Mouse (Mus musculus): ENCODE measurements around the gene Olfr432. TPM values are rescaled to one million over a fixed set of nuclear protein-coding genes. Genes with fewer than 3 reads are reported as not detected.
A peak's percentile ranks its signal among the peaks of the same experiment; 100 is the strongest.
"Not testable (repeated sequence)": the region's sequence is repeated elsewhere in the genome, so short reads cannot be mapped to it uniquely, and the experiment has no call there.

The Olfr432 gene
- polyA plus RNA-seq (2012; fragmentation: generic; extraction: Trizol): not detected

DNA sequence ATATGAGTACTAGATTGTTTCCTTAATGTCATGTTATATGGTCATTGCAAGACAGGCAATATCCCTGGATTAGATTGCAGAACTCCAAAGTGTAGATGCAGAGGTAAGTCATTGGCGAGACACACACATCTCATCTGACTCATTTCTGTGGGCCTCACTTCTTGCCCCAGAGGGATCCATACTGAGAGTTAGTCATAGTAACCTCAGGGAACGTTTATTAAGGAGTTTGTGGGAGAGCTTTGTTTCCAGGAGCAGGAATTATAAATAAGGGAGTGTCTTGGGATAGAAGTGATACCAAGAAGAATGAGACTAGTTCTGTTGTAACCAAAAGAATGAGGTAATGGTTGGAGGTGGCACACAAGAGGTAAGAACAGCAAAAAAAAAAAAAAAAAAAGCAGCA is at the start of gene Olfr432:
Gene Olfr432 (plus strand): TSS at position 313 of the 400 bp plus-strand sequence.
- TF ChIP-seq USF1 (IDR thresholded peaks at IDR 0.05; ENCODE audit: low read depth): no peak
- no peak for TF ChIP-seq REST (IDR thresholded peaks at IDR 0.05; ENCODE audit: insufficient read depth, insufficient read length)
- no peak for TF ChIP-seq MAX (IDR thresholded peaks at IDR 0.05; ENCODE audit: low read depth)
- no peak for TF ChIP-seq POLR2A (IDR thresholded peaks at IDR 0.05; ENCODE audit: insufficient read length, low read depth)
- TF ChIP-seq SRF (IDR thresholded peaks at IDR 0.05; ENCODE audit: control insufficient read depth, insufficient read length, low read depth): no peak
- TF ChIP-seq TCF3 (IDR thresholded peaks at IDR 0.05; ENCODE audit: insufficient read length, low read depth): no peak
- no peak for TF ChIP-seq E2F4 (IDR thresholded peaks at IDR 0.05; ENCODE audit: insufficient read depth)
- TF ChIP-seq CEBPB (IDR thresholded peaks at IDR 0.05; ENCODE audit: insufficient read depth, poor library complexity, severe bottlenecking): no peak
- TF ChIP-seq MYOD1 (IDR thresholded peaks at IDR 0.05; ENCODE audit: control insufficient read depth in 1 of 3, insufficient read length in 2 of 3, low read depth in 2 of 3): no peak
- TF ChIP-seq MYOG (IDR thresholded peaks at IDR 0.05; ENCODE audit: control insufficient read depth in 1 of 3, insufficient read depth in 1 of 3, insufficient read length in 2 of 3, low read depth in 2 of 3): no peak
- no peak for TF ChIP-seq TCF12 (IDR thresholded peaks at IDR 0.05; ENCODE audit: insufficient read depth, poor library complexity, severe bottlenecking)
- TF ChIP-seq POLR2AphosphoS2 (IDR thresholded peaks at IDR 0.05; ENCODE audit: insufficient read length, low read depth): no peak
- Histone ChIP-seq H3K4me2 (ENCODE audit: low read depth) (no peak within 1 kb of the TSS), H3ac (ENCODE audit: control insufficient read depth, insufficient read length) (no peak within 1 kb of the TSS), H3K79me2 (ENCODE audit: control insufficient read depth, insufficient read depth) (no peaks in the 10 kb centered on the region), H3K36me3 (ENCODE audit: control insufficient read depth, insufficient read depth) (no peaks in the 10 kb centered on the region), H3K27me3 (ENCODE audit: control insufficient read depth, insufficient read depth, insufficient read length) (no peaks in the 10 kb centered on the region), H3K4me3 (no peak within 1 kb of the TSS)

DNA sequence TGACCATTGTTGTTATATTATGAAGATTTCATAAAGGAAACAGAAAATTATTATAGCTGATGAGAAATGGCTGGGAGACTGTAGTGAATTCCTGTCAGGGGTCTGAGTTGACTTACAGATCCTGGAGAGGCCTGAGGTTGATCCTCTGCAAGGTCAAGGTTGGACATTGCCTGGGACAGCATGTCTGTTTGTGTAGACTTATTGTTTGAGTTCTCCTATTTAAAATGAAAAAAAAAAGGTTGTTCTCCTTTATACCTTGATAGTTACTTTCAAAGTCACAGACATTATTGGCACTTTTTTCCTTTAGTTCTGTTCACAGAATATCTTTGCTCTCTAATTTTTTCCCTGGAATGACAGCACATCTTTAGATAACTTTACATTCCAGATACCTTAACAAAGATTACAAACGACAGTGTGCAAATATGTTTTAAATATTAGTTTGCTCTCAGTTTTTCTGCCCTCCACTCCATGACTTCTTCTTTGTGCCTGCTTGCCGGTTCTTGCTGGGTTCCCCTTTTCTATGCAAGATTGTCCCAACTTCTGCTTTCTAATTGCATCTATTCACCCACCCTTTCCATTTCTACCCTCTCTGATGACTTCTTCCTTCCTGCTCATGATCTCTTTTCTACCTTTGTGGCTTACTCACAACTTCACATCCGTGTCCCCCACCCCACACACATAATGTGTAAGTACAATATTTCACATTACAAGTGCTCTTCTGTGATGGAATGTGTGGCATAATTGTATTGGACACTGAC is 44.5 kb upstream of the Olfr432 start:
- H3ac ChIP-seq (ENCODE audit: control insufficient read depth, insufficient read length); H3K27me3 ChIP-seq (ENCODE audit: control insufficient read depth, insufficient read depth, insufficient read length); H3K4me2 ChIP-seq (ENCODE audit: low read depth); H3K4me3 ChIP-seq; H3K79me2 ChIP-seq (ENCODE audit: control insufficient read depth, insufficient read depth); H3K36me3 ChIP-seq (ENCODE audit: control insufficient read depth, insufficient read depth): not testable (repeated sequence)

DNA sequence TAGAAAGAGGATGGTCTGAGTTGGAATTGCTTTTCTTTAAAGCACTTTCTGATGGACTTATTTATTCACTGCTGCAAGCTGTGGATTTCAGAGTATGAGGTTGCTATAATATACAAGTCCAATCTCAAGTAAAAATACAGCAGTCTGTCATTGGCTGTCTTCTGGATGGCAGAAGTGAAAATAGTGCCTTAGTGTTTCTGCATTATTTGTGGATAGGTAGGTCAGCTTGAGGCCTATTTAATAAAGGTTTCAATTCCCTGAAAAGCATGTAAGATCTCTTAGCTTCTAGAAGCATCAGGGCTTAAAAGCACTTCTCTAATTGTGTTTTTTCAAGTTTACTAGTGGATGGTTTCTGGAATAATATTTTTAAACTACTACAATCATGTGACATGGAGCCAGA is 42.0 kb upstream of the Olfr432 start:
- not testable (repeated sequence) for H3K4me3 ChIP-seq; H3ac ChIP-seq (ENCODE audit: control insufficient read depth, insufficient read length); H3K4me2 ChIP-seq (ENCODE audit: low read depth); H3K79me2 ChIP-seq (ENCODE audit: control insufficient read depth, insufficient read depth); H3K27me3 ChIP-seq (ENCODE audit: control insufficient read depth, insufficient read depth, insufficient read length); H3K36me3 ChIP-seq (ENCODE audit: control insufficient read depth, insufficient read depth)

DNA sequence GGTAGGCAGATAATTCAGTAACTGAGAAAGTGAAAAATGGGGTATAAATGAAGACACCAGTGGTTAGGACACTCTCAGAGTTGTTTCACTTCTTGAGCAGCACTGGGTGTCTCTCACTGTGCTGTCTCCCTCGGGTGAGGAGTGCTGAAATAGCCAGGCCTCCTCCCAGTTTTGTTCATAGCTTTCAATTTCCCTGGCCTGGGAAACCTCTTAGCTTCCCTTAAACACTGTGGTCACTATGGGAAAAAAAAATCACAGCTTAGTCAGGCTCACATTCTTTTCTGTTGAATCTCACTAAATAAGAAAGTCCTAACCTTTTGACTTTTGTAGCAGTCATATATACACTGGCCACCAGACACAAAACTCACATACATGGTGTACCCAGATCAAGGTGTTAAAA is 17.3 kb upstream of the Olfr432 start, which contains the start of gene Ifi205:
Gene Ifi205 (minus strand): TSS at position 113 of the 400 bp plus-strand sequence.
- TF ChIP-seq SRF (IDR thresholded peaks at IDR 0.05; ENCODE audit: control insufficient read depth, insufficient read length, low read depth) (no peak), TCF12 (IDR thresholded peaks at IDR 0.05; ENCODE audit: insufficient read depth, poor library complexity, severe bottlenecking) (no peak), TCF3 (IDR thresholded peaks at IDR 0.05; ENCODE audit: insufficient read length, low read depth) (no peak), REST (IDR thresholded peaks at IDR 0.05; ENCODE audit: insufficient read depth, insufficient read length) (no peak), POLR2AphosphoS2 (IDR thresholded peaks at IDR 0.05; ENCODE audit: insufficient read length, low read depth) (no peak), MYOD1 (IDR thresholded peaks at IDR 0.05; ENCODE audit: control insufficient read depth in 1 of 3, insufficient read length in 2 of 3, low read depth in 2 of 3) (no peak), CEBPB (IDR thresholded peaks at IDR 0.05; ENCODE audit: insufficient read depth, poor library complexity, severe bottlenecking) (no peak), USF1 (IDR thresholded peaks at IDR 0.05; ENCODE audit: low read depth) (no peak), MYOG (IDR thresholded peaks at IDR 0.05; ENCODE audit: control insufficient read depth in 1 of 3, insufficient read depth in 1 of 3, insufficient read length in 2 of 3, low read depth in 2 of 3) (no peak), MAX (IDR thresholded peaks at IDR 0.05; ENCODE audit: low read depth) (no peak), POLR2A (IDR thresholded peaks at IDR 0.05; ENCODE audit: insufficient read length, low read depth) (no peak), E2F4 (IDR thresholded peaks at IDR 0.05; ENCODE audit: insufficient read depth) (no peak)
- no peaks in the 10 kb centered on the region for H3K79me2 ChIP-seq (ENCODE audit: control insufficient read depth, insufficient read depth)
- no peak within 1 kb of the TSS for H3ac ChIP-seq (ENCODE audit: control insufficient read depth, insufficient read length)
- H3K4me3 ChIP-seq: no peak within 1 kb of the TSS
- no peaks in the 10 kb centered on the region for H3K27me3 ChIP-seq (ENCODE audit: control insufficient read depth, insufficient read depth, insufficient read length)
- no peaks in the 10 kb centered on the region for H3K36me3 ChIP-seq (ENCODE audit: control insufficient read depth, insufficient read depth)
- H3K4me2 ChIP-seq (ENCODE audit: low read depth): peak within 1 kb of the TSS; percentile 60

DNA sequence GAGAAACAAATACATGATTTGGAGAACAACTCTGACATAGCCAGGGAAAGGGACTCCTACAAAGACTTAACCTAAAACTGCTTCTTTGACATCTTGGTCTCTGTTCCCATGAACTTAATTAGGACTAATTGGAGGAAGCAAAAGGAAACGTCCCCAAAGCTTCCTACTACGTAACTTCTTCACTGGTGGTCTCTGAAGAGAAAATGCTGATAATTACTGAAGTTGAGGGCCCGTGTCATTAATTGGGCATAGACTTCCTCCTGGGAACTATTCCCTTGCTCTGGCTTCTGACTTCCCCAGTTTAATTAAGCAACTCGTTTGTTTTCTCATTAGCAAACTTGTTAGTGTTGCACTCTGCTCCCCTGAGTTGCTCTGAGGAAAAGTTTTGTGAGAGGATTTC is 13.2 kb upstream of the Olfr432 start:
- Histone ChIP-seq H3K4me3 (no peak overlapping the region), H3K4me2 (ENCODE audit: low read depth) (no peak overlapping the region)
- TF ChIP-seq SRF (IDR thresholded peaks at IDR 0.05; ENCODE audit: control insufficient read depth, insufficient read length, low read depth) (no peak), MAX (IDR thresholded peaks at IDR 0.05; ENCODE audit: low read depth) (no peak)

More for the DNA sequence above, 13.2 kb upstream of the Olfr432 start:
- Histone ChIP-seq H3K79me2 (ENCODE audit: control insufficient read depth, insufficient read depth) (no peaks in the 10 kb centered on the region), H3K27me3 (ENCODE audit: control insufficient read depth, insufficient read depth, insufficient read length) (no peaks in the 10 kb centered on the region), H3K36me3 (ENCODE audit: control insufficient read depth, insufficient read depth) (no peaks in the 10 kb centered on the region), H3ac (ENCODE audit: control insufficient read depth, insufficient read length) (no peak overlapping the region)

All from myocyte (in vitro differentiated cells).